Mouse (Mus musculus) myocyte (in vitro differentiated cells): ENCODE measurements around the gene Srsf4.

Experiments
- CEBPB ChIP-seq: IDR thresholded peaks from 2 replicates; pipeline ENCODE4 v1.6.1; 2011; ENCODE audit warnings: mild to moderate bottlenecking, moderate library complexity; ENCODE audit not compliant: poor library complexity, insufficient read depth, severe bottlenecking
- E2F4 ChIP-seq: IDR thresholded peaks from one replicate; pipeline ENCODE4 v1.6.1; 2011; ENCODE audit warnings: mild to moderate bottlenecking, control low read depth, moderate library complexity; ENCODE audit not compliant: insufficient read depth
- MAX ChIP-seq: IDR thresholded peaks from one replicate; pipeline ENCODE4 v1.6.1; 2011; ENCODE audit warnings: low read depth, mild to moderate bottlenecking, control low read depth
- MYOD1 ChIP-seq, 3 experiments: IDR thresholded peaks; one replicate each; pipeline ENCODE4 v1.6.1; 2011; ENCODE audit warnings: control low read depth in 2 of 3, low read depth in 2 of 3, mild to moderate bottlenecking in 2 of 3, moderate library complexity in 1 of 3; ENCODE audit not compliant: insufficient read length in 2 of 3, control insufficient read depth in 1 of 3
- MYOG ChIP-seq, 3 experiments: IDR thresholded peaks; one replicate each; pipeline ENCODE4 v1.6.1; 2011; ENCODE audit warnings: control low read depth in 2 of 3, low read depth in 2 of 3, mild to moderate bottlenecking in 2 of 3; ENCODE audit not compliant: insufficient read length in 2 of 3, control insufficient read depth in 1 of 3, insufficient read depth in 1 of 3
- POLR2A ChIP-seq: IDR thresholded peaks from one replicate; pipeline ENCODE4 v1.6.1; 2011; ENCODE audit warnings: low read depth, mild to moderate bottlenecking, control low read depth, moderate library complexity; ENCODE audit not compliant: insufficient read length
- POLR2AphosphoS2 ChIP-seq: IDR thresholded peaks from one replicate; pipeline ENCODE4 v1.6.1; 2011; ENCODE audit warnings: low read depth, control low read depth; ENCODE audit not compliant: insufficient read length
- REST ChIP-seq: IDR thresholded peaks from one replicate; pipeline ENCODE4 v1.6.1; 2011; ENCODE audit warnings: mild to moderate bottlenecking, control low read depth, moderate library complexity; ENCODE audit not compliant: insufficient read depth, insufficient read length
- SRF ChIP-seq: IDR thresholded peaks from one replicate; pipeline ENCODE4 v1.6.1; 2011; ENCODE audit warnings: low read depth; ENCODE audit not compliant: control insufficient read depth, insufficient read length
- TCF12 ChIP-seq: IDR thresholded peaks from one replicate; pipeline ENCODE4 v1.6.1; 2011; ENCODE audit warnings: mild to moderate bottlenecking, control low read depth; ENCODE audit not compliant: poor library complexity, insufficient read depth, severe bottlenecking
- TCF3 ChIP-seq: IDR thresholded peaks from one replicate; pipeline ENCODE4 v1.6.1; 2011; ENCODE audit warnings: low read depth, control low read depth; ENCODE audit not compliant: insufficient read length

- TF ChIP-seq MAX = no peak
- TF ChIP-seq TCF12 = no peak
- no peak for TF ChIP-seq POLR2AphosphoS2
- no peak for TF ChIP-seq POLR2A
- TF ChIP-seq E2F4 = no peak
- TF ChIP-seq CEBPB = no peak
- no peak for TF ChIP-seq SRF
- no peak for TF ChIP-seq MYOD1 (IDR thresholded peaks at IDR 0.05; ENCODE audit: control insufficient read depth in 1 of 3, insufficient read length in 2 of 3, low read depth in 2 of 3)
- TF ChIP-seq TCF3 = no peak
- TF ChIP-seq MYOG (IDR thresholded peaks at IDR 0.05; ENCODE audit: control insufficient read depth in 1 of 3, insufficient read depth in 1 of 3, insufficient read length in 2 of 3, low read depth in 2 of 3) = no peak
- no peak for TF ChIP-seq REST
Measured at GRCm38 (mm10) chr4:131883571-131883970, 10.2 kb downstream of the Srsf4 start.
